Mouse (Mus musculus) E14TG2a.4 (cell line): Measurements from ENCODE around the gene Gm20518.

Experiments used
- CTCF ChIP-seq: conservative IDR thresholded peaks from 2 replicates; pipeline ENCODE4 v1.5.1; 2014; ENCODE audit warnings: low read length
- NANOG ChIP-seq: IDR thresholded peaks from 2 replicates; pipeline ENCODE4 v1.6.1; 2014; ENCODE audit warnings: borderline replicate concordance, low read length, mixed read lengths

GRCm38 (mm10) chr16:17882196-17882595 is 9.3 kb downstream of the Gm20518 start:
- TF ChIP-seq CTCF = no peak
- no peak for TF ChIP-seq NANOG
